Mouse (Mus musculus): ENCODE measurements around the gene Galnt2. TPM values are rescaled to one million over a fixed set of nuclear protein-coding genes. Genes with fewer than 3 reads are reported as not detected.

The Galnt2 gene
- polyA plus RNA-seq, 1 experiment, result 34.1 TPM

DNA sequence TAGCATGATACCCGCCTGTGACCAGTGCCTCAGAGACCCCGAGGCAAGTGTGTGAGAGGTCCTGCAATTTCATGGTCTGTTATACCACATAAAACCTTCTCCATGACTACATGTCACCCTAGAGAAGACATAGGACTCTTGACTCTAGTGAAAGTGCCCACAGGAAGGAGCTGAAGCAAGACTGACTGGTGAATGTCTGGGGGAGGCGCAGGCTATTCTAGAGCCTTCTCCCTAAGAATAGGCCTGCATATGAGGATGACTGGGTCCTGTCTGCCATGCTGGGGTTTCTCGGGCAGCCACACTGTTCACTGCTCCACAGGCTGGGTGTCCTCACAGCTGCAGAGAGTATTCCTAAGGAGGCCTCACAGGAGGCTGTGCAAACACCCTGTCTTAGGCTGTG, 73.0 kb downstream of the Galnt2 start:
- Histone ChIP-seq H3K4me1 (ENCODE audit: control insufficient read depth, insufficient read depth, insufficient read length, low read length) (peaks cover 12% of the 10 kb centered on the region; the same call in 1 of the 2 replicates), H3K4me3 (ENCODE audit: insufficient read depth, low read depth, low read length) (no peak overlapping the region), H3K27ac (replicated peaks; ENCODE audit: low read depth, low read length) (no peak overlapping the region)

DNA sequence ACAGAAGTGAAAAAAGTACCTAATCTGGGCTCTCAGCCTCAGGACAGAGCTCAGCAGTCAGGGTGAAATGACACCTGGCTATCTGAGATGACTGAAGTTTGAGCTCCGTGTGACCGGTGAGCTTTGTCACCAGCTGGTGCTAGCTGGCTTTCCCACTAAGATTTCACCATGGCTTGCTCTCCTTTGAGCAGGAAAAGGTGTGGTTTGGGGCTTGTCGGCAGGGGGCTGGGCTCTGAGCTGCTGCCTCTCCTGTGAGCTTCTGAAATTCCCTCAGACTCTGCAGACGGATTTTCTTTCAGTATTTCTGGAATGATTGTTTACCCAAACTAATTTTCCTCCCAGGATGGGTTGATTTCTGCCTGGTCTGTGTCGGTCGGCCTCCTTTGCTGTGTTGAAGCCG, 75.4 kb downstream of the Galnt2 start:
- peaks cover 12% of the 10 kb centered on the region; the same call in 1 of the 2 replicates for H3K4me1 ChIP-seq (ENCODE audit: control insufficient read depth, insufficient read depth, insufficient read length, low read length)
- H3K4me3 ChIP-seq (ENCODE audit: insufficient read depth, low read depth, low read length), result no peak overlapping the region
- H3K27ac ChIP-seq (replicated peaks; ENCODE audit: low read depth, low read length), result no peak overlapping the region

DNA sequence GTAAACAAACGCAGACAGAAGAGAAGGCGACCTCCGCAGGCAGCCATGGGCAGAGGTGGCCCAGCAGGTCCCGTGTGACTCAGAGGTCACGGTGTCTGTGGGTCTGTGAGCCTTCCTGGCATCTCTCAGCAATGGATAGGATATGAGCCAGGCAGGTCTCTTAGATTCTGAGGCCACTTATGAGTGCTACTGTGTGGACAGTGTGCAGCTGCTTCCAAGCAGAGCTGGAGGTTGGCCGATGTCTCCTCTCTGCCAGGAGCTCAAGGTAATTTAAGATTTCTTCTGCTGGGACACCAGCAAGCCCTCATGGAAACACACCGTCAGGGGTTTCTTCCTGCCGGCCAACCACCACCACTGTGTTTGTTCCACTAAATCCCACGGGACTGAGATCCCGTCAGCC, 76.5 kb downstream of the Galnt2 start:
- Histone ChIP-seq H3K4me1 (ENCODE audit: control insufficient read depth, insufficient read depth, insufficient read length, low read length) (peaks cover 8% of the 10 kb centered on the region; the same call in 1 of the 2 replicates), H3K4me3 (ENCODE audit: insufficient read depth, low read depth, low read length) (no peak overlapping the region), H3K27ac (replicated peaks; ENCODE audit: low read depth, low read length) (no peak overlapping the region)

DNA sequence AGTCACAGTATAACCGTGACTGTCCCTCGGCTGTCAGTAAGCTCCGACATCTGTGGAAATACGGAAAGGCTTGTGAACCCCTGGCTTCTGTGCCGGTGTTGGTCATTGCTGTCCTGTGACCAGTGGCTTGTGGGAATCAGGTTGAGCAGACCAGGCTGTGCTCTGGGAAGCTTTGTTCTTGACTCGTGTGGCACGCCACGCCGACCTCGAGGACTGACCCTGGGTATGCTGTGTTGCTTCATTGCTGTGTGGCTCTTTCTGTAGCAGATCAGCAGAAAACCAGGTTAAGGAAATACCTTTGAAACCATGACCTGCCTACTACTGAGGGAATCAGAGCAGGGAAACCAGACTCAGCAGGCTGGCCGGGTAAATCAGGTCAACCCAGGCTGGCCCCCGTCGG, 79.3 kb downstream of the Galnt2 start:
- H3K27ac ChIP-seq (replicated peaks; ENCODE audit: low read depth, low read length), result no peak overlapping the region
- H3K4me3 ChIP-seq (ENCODE audit: insufficient read depth, low read depth, low read length), result no peak overlapping the region
- peaks cover 8% of the 10 kb centered on the region; the same call in 1 of the 2 replicates for H3K4me1 ChIP-seq (ENCODE audit: control insufficient read depth, insufficient read depth, insufficient read length, low read length)

DNA sequence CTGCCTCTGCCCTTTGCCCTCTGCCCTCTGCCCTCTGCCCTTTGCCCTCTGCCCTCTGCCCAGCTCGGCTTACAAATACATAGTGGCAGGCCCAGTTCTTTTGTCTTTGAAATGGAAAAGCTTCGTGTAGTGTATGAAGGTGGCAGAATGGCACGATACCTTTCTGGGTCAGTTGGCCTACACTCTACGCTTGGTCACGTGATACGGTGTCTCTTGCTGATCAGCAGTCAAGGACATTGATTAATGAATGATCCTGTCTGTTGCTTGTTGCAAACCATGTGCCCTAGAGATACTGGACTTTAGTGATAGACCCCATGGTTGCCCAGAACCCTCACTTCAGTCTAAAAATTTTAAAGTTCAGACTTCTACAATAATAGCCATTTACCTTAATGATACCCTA, 79.9 kb downstream of the Galnt2 start:
- Histone ChIP-seq H3K4me3 (ENCODE audit: insufficient read depth, low read depth, low read length) (no peak overlapping the region), H3K4me1 (ENCODE audit: control insufficient read depth, insufficient read depth, insufficient read length, low read length) (peaks cover 9% of the 10 kb centered on the region; the same call in 1 of the 2 replicates), H3K27ac (replicated peaks; ENCODE audit: low read depth, low read length) (no peak overlapping the region)

DNA sequence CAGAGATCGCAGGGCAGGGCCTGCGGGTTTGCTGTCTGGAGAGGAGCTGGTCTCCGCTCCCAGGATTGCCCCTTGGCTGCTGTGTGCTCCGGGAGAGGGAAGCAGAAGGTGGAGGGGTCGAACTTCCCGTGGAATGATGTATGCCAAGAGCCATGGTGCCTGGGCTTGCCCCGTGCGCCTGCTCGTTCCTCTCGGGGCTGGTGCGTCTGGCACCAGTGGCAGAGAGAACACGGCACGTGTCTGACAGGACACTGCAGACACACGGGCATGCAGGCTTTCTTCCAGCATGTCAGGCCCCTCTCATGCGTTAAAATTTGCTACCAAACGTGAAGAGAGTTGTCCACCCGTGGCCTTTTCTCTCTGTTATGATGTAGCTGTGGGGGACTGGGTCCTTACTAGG, 80.5 kb downstream of the Galnt2 start:
- H3K4me1 ChIP-seq (ENCODE audit: control insufficient read depth, insufficient read depth, insufficient read length, low read length), result peaks cover 12% of the 10 kb centered on the region; the same call in 1 of the 2 replicates
- no peak overlapping the region for H3K4me3 ChIP-seq (ENCODE audit: insufficient read depth, low read depth, low read length)
- H3K27ac ChIP-seq (replicated peaks; ENCODE audit: low read depth, low read length), result no peak overlapping the region

DNA sequence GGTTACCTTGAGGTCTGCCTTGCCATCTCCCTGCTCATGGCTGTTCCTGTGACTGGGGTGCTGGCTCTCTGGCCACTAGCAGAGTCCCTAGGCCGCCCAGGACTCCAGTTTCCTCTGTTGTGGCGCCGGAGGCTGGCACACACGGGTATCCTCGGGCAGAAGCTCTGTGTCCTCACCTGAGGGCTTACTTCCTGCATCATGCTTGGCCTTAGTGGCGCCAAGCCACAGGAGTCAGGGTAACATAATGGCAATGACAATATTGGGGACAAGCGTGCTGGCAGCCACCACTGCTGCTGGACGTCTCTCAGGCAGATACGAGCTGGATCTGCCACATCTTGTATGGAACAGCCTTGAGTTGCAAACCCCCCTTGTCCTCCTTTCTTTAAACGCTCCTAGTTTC, 81.0 kb downstream of the Galnt2 start:
- no peak overlapping the region for H3K27ac ChIP-seq (replicated peaks; ENCODE audit: low read depth, low read length)
- H3K4me1 ChIP-seq (ENCODE audit: control insufficient read depth, insufficient read depth, insufficient read length, low read length), result peaks cover 17% of the 10 kb centered on the region
- no peak overlapping the region for H3K4me3 ChIP-seq (ENCODE audit: insufficient read depth, low read depth, low read length)

DNA sequence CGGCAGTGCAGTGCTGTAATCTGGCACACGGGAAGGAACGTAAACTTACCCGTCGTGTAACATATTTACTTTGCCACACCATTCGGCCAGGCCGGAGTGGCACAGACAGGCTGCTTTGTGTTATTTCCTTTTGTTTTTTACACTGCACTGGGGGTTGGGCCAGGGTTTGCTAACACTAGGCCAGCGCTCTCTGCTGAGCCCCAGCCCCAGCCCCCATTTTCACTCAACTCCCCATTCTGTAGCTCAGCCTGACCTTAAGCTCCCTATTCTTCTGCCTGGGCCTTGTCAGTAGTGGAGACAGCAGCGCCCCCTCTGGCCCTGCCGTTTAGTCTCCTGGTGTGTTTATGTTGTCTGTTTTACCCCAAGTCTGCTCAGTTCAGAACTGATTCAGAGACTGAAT, 83.6 kb downstream of the Galnt2 start:
- Histone ChIP-seq H3K27ac (replicated peaks; ENCODE audit: low read depth, low read length) (no peak overlapping the region), H3K4me1 (ENCODE audit: control insufficient read depth, insufficient read depth, insufficient read length, low read length) (peaks cover 22% of the 10 kb centered on the region)

DNA sequence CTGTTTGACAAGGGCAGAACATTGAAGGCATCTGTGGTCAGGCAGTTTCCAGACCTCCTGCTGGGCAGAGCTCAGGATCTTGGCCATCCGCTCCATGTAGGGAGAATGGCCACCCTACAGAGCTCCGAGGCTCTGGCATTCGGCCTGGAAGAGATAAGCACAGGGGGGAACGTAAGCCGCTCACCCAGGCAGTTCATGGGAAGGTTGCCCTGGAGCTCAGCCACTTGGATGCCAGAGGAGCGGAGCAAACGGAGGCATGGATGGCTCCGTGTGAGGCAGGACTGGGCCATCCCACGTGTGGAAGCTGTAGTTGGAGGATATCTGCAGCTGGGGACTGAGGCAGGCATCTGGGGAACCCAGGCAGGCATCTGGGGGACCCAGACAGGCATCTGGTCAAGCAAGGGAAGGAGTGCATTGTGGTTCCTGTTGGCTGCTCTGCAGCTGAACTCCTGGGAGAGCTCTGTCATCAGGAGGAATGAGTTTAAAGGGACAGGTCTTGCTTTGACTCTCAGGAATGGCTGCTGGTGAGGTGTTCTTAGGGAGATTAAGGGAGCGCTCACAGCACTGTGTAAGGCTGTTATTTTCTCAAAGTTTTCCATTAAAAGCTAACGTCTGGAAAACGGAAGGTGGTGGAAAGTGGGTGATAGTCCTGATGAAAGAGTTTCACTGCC, 85.4 kb downstream of the Galnt2 start:
- Histone ChIP-seq H3K4me3 (ENCODE audit: insufficient read depth, low read depth, low read length) (no peak overlapping the region), H3K4me1 (ENCODE audit: control insufficient read depth, insufficient read depth, insufficient read length, low read length) (peaks cover 22% of the 10 kb centered on the region), H3K27ac (replicated peaks; ENCODE audit: low read depth, low read length) (no peak overlapping the region)

More for the DNA sequence above, 83.6 kb downstream of the Galnt2 start:
- no peak overlapping the region for H3K4me3 ChIP-seq (ENCODE audit: insufficient read depth, low read depth, low read length)

DNA sequence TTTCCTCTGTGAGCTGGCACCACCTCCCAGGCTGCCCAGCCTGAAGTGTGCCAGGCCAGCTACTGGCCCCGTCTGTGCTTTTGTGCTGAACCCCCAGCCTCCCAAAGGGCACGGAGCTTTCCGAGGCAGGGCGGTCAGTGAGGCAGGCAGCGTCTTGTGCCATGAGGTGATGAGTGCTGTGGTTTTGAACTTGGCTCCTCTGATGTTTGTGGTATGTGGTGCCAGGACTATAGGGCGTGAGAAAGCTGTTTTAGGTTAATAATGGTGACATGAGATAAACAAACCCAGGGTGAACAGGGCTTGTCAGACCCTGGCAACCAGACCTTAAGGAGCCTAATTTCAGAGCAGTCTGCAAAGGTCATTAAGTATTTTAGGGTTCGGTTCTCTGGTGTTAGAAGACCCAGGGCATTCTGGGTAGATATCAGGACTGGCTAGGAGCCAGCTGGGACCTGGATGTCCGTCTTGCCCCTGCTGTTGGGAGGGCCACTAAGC, 86.0 kb downstream of the Galnt2 start:
- H3K27ac ChIP-seq (replicated peaks; ENCODE audit: low read depth, low read length), result no peak overlapping the region
- no peak overlapping the region for H3K4me3 ChIP-seq (ENCODE audit: insufficient read depth, low read depth, low read length)
- H3K4me1 ChIP-seq (ENCODE audit: control insufficient read depth, insufficient read depth, insufficient read length, low read length), result peaks cover 22% of the 10 kb centered on the region

DNA sequence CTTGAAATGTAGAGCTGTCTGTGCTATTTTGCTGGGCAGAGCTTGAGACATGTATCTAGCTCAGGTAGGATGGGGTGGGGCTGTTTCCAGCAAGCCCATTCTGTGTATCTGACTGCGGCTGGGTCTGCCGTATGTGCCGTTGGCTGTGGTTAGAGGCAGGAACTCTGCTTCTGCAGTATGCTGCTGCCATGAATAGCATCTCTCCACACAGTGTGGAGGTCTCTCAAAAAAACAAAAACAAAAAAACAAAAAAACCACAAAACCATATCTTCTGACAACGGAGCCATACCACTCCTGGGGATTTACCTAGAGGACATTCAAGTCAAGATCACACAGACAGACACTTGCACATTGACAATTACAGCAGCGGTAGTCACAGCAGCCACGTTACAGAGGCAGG, 86.6 kb downstream of the Galnt2 start:
- Histone ChIP-seq H3K4me3 (ENCODE audit: insufficient read depth, low read depth, low read length) (no peak overlapping the region), H3K27ac (replicated peaks; ENCODE audit: low read depth, low read length) (no peak overlapping the region), H3K4me1 (ENCODE audit: control insufficient read depth, insufficient read depth, insufficient read length, low read length) (peaks cover 22% of the 10 kb centered on the region)

DNA sequence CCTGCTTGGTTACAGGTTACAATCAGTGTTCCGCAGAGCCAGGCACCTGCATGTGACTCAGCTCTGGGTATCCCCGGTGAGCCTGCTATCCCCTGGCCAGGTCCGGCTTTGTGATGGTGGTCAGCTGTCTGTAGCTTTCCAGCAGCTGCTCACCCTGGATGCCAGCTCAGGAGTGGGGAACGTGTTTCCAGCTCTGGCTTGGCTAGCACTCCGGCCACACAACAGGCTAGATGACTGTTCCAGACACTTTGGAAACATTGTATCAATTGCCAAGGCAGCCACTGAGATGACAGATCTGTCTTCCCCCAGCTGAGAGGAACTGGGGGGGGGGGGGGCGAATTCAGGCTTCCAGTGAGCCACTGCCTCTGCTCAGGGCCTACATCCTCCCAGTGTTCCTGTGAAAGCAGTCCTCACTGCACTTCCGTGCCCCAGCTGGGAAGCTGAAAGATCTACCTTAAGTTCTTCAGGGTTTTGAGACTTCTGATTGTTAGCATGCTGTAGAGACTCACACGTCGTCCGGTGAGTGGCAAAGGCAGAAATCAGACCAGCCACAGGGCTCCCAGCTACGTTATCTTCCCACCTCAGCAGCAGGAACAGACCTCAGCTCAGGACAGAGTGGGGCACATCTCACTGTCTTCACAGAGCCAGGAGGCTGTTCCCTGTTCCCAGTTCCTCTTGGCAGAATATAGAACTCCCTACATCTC, 87.6 kb downstream of the Galnt2 start:
- Histone ChIP-seq H3K27ac (replicated peaks; ENCODE audit: low read depth, low read length) (no peak overlapping the region), H3K4me3 (ENCODE audit: insufficient read depth, low read depth, low read length) (no peak overlapping the region), H3K4me1 (ENCODE audit: control insufficient read depth, insufficient read depth, insufficient read length, low read length) (peaks cover 22% of the 10 kb centered on the region)

DNA sequence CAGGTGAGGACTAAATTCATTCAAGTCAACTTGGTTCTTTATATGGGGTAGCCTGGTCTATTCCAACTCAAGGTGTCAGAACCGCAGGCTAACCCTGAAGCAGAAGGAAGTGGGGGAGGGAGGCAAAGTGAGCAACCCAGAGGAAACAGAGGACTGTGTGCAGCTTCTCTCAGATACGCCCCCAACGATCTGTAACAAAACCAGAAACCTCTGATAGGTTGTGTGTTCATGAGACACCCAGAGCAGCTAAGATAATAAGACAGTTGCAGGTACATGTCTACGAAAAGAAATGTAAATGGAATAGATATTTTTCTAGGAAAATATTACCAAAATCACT, 88.1 kb downstream of the Galnt2 start:
- Histone ChIP-seq H3K4me1 (ENCODE audit: control insufficient read depth, insufficient read depth, insufficient read length, low read length) (peaks cover 22% of the 10 kb centered on the region), H3K4me3 (ENCODE audit: insufficient read depth, low read depth, low read length) (no peak overlapping the region), H3K27ac (replicated peaks; ENCODE audit: low read depth, low read length) (no peak overlapping the region)

DNA sequence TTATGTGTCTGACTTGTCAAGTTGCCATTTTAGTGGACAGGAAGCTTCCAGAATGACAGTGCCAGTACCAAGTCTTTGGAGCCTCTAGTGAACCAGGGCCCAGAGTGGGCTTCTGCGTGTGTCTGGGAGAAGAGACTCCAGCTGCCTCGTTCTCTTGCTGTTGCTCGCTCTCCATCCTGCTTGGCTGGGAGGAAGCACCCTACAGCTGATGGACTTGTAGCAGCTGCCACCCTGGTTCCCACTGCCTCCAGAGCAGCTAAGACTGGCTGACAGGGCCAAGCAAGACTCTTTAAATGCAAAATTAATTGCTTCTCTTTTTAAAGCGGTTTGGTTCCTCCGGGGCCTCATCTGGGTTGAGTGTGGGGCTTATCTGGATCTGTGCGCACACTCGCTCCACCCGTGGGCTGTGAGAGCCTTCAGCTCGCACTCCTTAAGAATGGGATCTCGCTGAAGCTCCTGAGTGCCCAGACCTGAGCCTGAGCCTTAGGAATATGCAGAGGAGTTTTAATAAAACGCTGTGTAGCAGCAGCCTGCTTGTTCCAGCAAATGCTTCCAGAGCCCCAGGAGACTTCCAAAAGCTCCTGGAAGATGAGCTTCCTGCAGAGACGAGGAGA, 90.1 kb downstream of the Galnt2 start:
- no peak overlapping the region for H3K4me3 ChIP-seq (ENCODE audit: insufficient read depth, low read depth, low read length)
- peaks cover 18% of the 10 kb centered on the region for H3K4me1 ChIP-seq (ENCODE audit: control insufficient read depth, insufficient read depth, insufficient read length, low read length)
- no peak overlapping the region for H3K27ac ChIP-seq (replicated peaks; ENCODE audit: low read depth, low read length)

DNA sequence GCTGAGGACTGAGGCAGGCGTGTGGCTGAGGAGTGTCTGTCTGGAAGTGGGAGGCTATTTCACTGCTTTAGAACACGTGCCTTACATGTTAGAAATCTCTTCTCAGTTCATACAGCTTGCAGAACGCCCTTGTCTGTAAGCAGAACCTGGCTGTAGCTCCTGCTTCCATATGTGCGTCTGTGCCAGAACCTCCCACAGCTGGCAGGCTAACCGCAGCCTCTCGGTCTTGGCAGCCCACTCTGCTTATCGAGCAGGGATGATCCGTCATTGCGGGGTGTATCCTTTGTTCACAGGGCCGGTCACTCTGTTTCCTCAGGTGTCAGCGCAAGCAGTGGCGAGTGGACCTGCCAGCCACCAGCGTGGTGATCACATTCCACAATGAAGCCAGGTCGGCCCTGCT, 92.2 kb downstream of the Galnt2 start:
- Histone ChIP-seq H3K27ac (replicated peaks; ENCODE audit: low read depth, low read length) (no peak overlapping the region), H3K4me1 (ENCODE audit: control insufficient read depth, insufficient read depth, insufficient read length, low read length) (peaks cover 5% of the 10 kb centered on the region; the same call in 1 of the 2 replicates), H3K4me3 (ENCODE audit: insufficient read depth, low read depth, low read length) (no peak overlapping the region)

All from brown adipose tissue, adult 24 weeks (tissue).